ENCODE assay signal across 23 mouse cellular contexts in genomic region chr16:30872147-30872546, GRCm38 (mm10).
DNase-seq lines count a peak whose midpoint lies in the region; ATAC-seq and TF ChIP-seq lines count a peak whose summit lies in the region.
"Had no signal": no experiment of that assay in that cellular context is flagged by ENCODE, and none has a peak within 500 bp of the region (broad histone marks: within the 10 kb centered on the region; RNA-seq: fewer than 3 reads in every experiment).

No protein-coding gene starts in this region.

- DNase-seq in lung, postnatal 0 days (ENCODE audit: low spot score): peak; percentile 27
- DNase-seq in lung, postnatal 14 days: no peak
- peak; percentile 41 for DNase-seq in MEL (ENCODE audit: low read depth, low spot score)
- DNase-seq in brain, embryonic 14.5 days (ENCODE audit: low read depth): peak; percentile 22
- DNase-seq in telencephalon, adult 2 months (ENCODE audit: low read depth, low spot score): peak; percentile 11
- no peak for DNase-seq in cerebellum, adult 9-11 months
- DNase-seq: adrenal gland, postnatal 14 days; cerebellum, adult 2 months; gastrocnemius, adult 2 months; kidney, postnatal 4 days; layer of hippocampus, adult 9-11 months; liver, embryonic 13.5 days; lung, postnatal 10 days; thymus, adult 2 months; thymus, postnatal 4 days had no signal

- no peaks in the 10 kb centered on the region for H3K36me3 ChIP-seq in lung, postnatal 0 days (ENCODE audit: insufficient read depth, low read length)
- peaks cover 0 to 9% of the 10 kb centered on the region in 2 experiments; a peak in 2 of 4 replicates for H3K36me3 ChIP-seq in MEL (ENCODE audit: control insufficient read depth in 1 of 2, insufficient read depth in 2 of 2, low read length in 2 of 2)
- no peaks in the 10 kb centered on the region for H3K36me3 ChIP-seq in hindbrain, embryonic 12.5 days
- H3K36me3 ChIP-seq: heart, embryonic 10.5 days; liver, embryonic 13.5 days; midbrain, embryonic 15.5 days; neural tube, embryonic 13.5 days; stomach, embryonic 15.5 days had no signal

- no peak for TF ChIP-seq RAD21 in MEL (IDR thresholded peaks at IDR 0.05; ENCODE audit: low read depth, low read length)

- H3K4me1 ChIP-seq in lung, postnatal 0 days (ENCODE audit: insufficient read depth, low read depth, low read length): no peaks in the 10 kb centered on the region
- H3K4me1 ChIP-seq in MEL (ENCODE audit: control insufficient read depth in 1 of 2, insufficient read depth in 2 of 2, low read length in 2 of 2): peaks cover 0 to 13% of the 10 kb centered on the region in 2 experiments; a peak in 2 of 4 replicates
- H3K4me1 ChIP-seq in hindbrain, embryonic 12.5 days: peaks cover 24% of the 10 kb centered on the region
- H3K4me1 ChIP-seq: stomach, embryonic 15.5 days had no signal

- no peaks in the 10 kb centered on the region for H3K9me3 ChIP-seq in lung, postnatal 0 days (ENCODE audit: low read length)
- H3K9me3 ChIP-seq in MEL (replicated peaks; ENCODE audit: insufficient read depth, low read length): no peaks in the 10 kb centered on the region
- H3K9me3 ChIP-seq in hindbrain, embryonic 12.5 days (replicated peaks): 0 out of 2 replicates have a peak, but pooled peaks cover 4% of the 10 kb centered on the region
- H3K9me3 ChIP-seq: heart, embryonic 10.5 days; liver, embryonic 13.5 days; midbrain, embryonic 15.5 days; neural tube, embryonic 13.5 days; stomach, embryonic 15.5 days had no signal

- no peak for ATAC-seq in lung, postnatal 0 days
- no peak for ATAC-seq in hindbrain, embryonic 12.5 days (ENCODE audit: low FRiP score)
- ATAC-seq: forebrain, embryonic 14.5 days; intestine, embryonic 16.5 days; midbrain, embryonic 15.5 days had no signal

- no peak overlapping the region for H3K4me2 ChIP-seq in lung, postnatal 0 days (replicated peaks; ENCODE audit: low read depth, low read length)
- no peak overlapping the region for H3K4me2 ChIP-seq in hindbrain, embryonic 12.5 days (replicated peaks)
- H3K4me2 ChIP-seq: liver, embryonic 13.5 days; midbrain, embryonic 15.5 days; neural tube, embryonic 13.5 days; stomach, embryonic 15.5 days had no signal

- WGBS in lung, postnatal 0 days: 63% methylated on average over 5 of the region's 5 CpGs
- 90% methylated on average over 5 of the region's 5 CpGs for WGBS in hindbrain, embryonic 12.5 days

- H3K27ac ChIP-seq in lung, postnatal 0 days (ENCODE audit: low read length): no peak overlapping the region
- no peak overlapping the region for H3K27ac ChIP-seq in MEL (ENCODE audit: control insufficient read depth, low read depth, low read length)
- H3K27ac ChIP-seq in hindbrain, embryonic 12.5 days: no peak overlapping the region
- H3K27ac ChIP-seq: gastrocnemius, adult 2 months; left cerebral cortex, adult 2 months; liver, embryonic 13.5 days; midbrain, embryonic 15.5 days; neural tube, embryonic 13.5 days; stomach, embryonic 15.5 days had no signal

- H3K27me3 ChIP-seq in lung, postnatal 0 days (replicated peaks; ENCODE audit: insufficient read depth, low read length): no peaks in the 10 kb centered on the region
- no peaks in the 10 kb centered on the region; a peak in 1 of 4 replicates for H3K27me3 ChIP-seq in MEL (ENCODE audit: control insufficient read depth in 1 of 2, insufficient read depth in 2 of 2, low read length in 2 of 2)
- no peaks in the 10 kb centered on the region for H3K27me3 ChIP-seq in hindbrain, embryonic 12.5 days
- H3K27me3 ChIP-seq: liver, embryonic 13.5 days; midbrain, embryonic 15.5 days; neural tube, embryonic 13.5 days; stomach, embryonic 15.5 days had no signal

- no peak for TF ChIP-seq CTCF in lung, postnatal 0 days (IDR thresholded peaks at IDR 0.05)
- no peak for TF ChIP-seq CTCF in MEL (IDR thresholded peaks at IDR 0.05 in 2 of 3, conservative IDR thresholded peaks at IDR 0.05 in 1 of 3; ENCODE audit: control insufficient read depth in 1 of 3, insufficient read depth in 1 of 3, low read depth in 2 of 3, low read length in 3 of 3, poor library complexity in 1 of 3, severe bottlenecking in 1 of 3)
- no peak for TF ChIP-seq CTCF in brain, embryonic 14.5 days (IDR thresholded peaks at IDR 0.05; ENCODE audit: borderline replicate concordance, extremely low read depth, insufficient read depth, insufficient read length)

- TF ChIP-seq POLR2A in MEL (IDR thresholded peaks at IDR 0.05; ENCODE audit: control insufficient read depth in 1 of 2, insufficient read depth in 1 of 2, low read depth in 1 of 2, low read length in 2 of 2, poor library complexity in 1 of 2): no peak
- TF ChIP-seq POLR2A in brain, embryonic 14.5 days (IDR thresholded peaks at IDR 0.05; ENCODE audit: borderline replicate concordance, extremely low read depth, insufficient read depth, insufficient read length, poor library complexity, severe bottlenecking): no peak

- H3K79me2 ChIP-seq in MEL (ENCODE audit: control insufficient read depth, insufficient read depth, low read length, poor library complexity): no peaks in the 10 kb centered on the region

- TF ChIP-seq EP300 in lung, postnatal 0 days (IDR thresholded peaks at IDR 0.05): no peak
- no peak for TF ChIP-seq EP300 in MEL (IDR thresholded peaks at IDR 0.05; ENCODE audit: low read depth in 1 of 2, low read length in 2 of 2)

- H3K9ac ChIP-seq in lung, postnatal 0 days (replicated peaks; ENCODE audit: low read depth): no peak overlapping the region
- H3K9ac ChIP-seq in MEL (ENCODE audit: control insufficient read depth, low read depth, low read length, poor library complexity, severe bottlenecking): no peak overlapping the region
- H3K9ac ChIP-seq in hindbrain, embryonic 12.5 days: no peak overlapping the region
- H3K9ac ChIP-seq: liver, embryonic 13.5 days; midbrain, embryonic 15.5 days; neural tube, embryonic 13.5 days; stomach, embryonic 15.5 days had no signal

- no peak overlapping the region for H3K4me3 ChIP-seq in lung, postnatal 0 days (ENCODE audit: low read depth, low read length)
- H3K4me3 ChIP-seq in MEL (ENCODE audit: control insufficient read depth in 1 of 2, insufficient read depth in 1 of 2, low read depth in 2 of 2, low read length in 2 of 2): no peak overlapping the region
- H3K4me3 ChIP-seq in hindbrain, embryonic 12.5 days: no peak overlapping the region
- H3K4me3 ChIP-seq: gastrocnemius, adult 2 months; heart, embryonic 10.5 days; left cerebral cortex, adult 2 months; liver, embryonic 13.5 days; midbrain, embryonic 15.5 days; neural tube, embryonic 13.5 days; stomach, embryonic 15.5 days had no signal

TF ChIP-seq in MEL, 35 proteins besides CTCF, POLR2A, EP300 and RAD21:
- TF ChIP-seq ZMIZ1 (IDR thresholded peaks at IDR 0.05; ENCODE audit: low read depth, low read length) (no peak), ZNF384 (IDR thresholded peaks at IDR 0.05; ENCODE audit: low read depth, low read length) (peak; percentile 60; the same call in 1 of the 2 replicates)
TF ChIP-seq in MEL: peak in this region for 1.

Comparison
In these comparisons a context has a peak if more than half of its experiments do, and no peak if none do; other contexts are left out.
1. DNase-seq: peak in lung, postnatal 0 days (single experiment), MEL (single experiment), brain, embryonic 14.5 days (single experiment) and telencephalon, adult 2 months (single experiment); none in lung, postnatal 14 days (single experiment) and cerebellum, adult 9-11 months (single experiment).